Mouse (Mus musculus) macrophage (primary cell): ENCODE results near the gene Slc20a1. TPM values are rescaled to one million over a fixed set of nuclear protein-coding genes. Genes with fewer than 3 reads are reported as not detected.

Experiments
- H3K27ac ChIP-seq: fragments of 350-480 bp; formaldehyde crosslinking; 2 replicates; pipeline ENCODE4 v1.9.0; 2021
- H3K36me3 ChIP-seq: fragments of 350-480 bp; formaldehyde crosslinking; 2 replicates; pipeline ENCODE4 v1.9.0; 2021; ENCODE audit errors: inconsistent target
- H3K4me3 ChIP-seq: fragments of 350-480 bp; formaldehyde crosslinking; 2 replicates; pipeline ENCODE4 v1.9.0; 2021; ENCODE audit errors: inconsistent target
- H3K79me2 ChIP-seq: fragments of 350-480 bp; formaldehyde crosslinking; 2 replicates; pipeline ENCODE4 v1.9.0; 2021; ENCODE audit errors: inconsistent target
- WGBS: methylation state at CpG from one replicate; pipeline ENCODE4 v1.1.7; 2026; ENCODE audit warnings: inconsistent platforms; ENCODE audit not compliant: missing documents; 5-methylcytosine and 5-hydroxymethylcytosine counted together
- polyA plus RNA-seq: library from polyadenylated mRNA; stranded (reverse); fragments of 250-400 nt; gene quantifications from 3 replicates; pipeline ENCODE4 v1.2.4, GENCODE M21; 2018; ENCODE audit warnings: inconsistent platforms

The Slc20a1 gene
- polyA plus RNA-seq, 1 experiment from 2014 or later, result 36.9 TPM

- Histone ChIP-seq H3K4me3 (no peak overlapping the region), H3K27ac (no peak overlapping the region), H3K79me2 (no peaks in the 10 kb centered on the region), H3K36me3 (no peaks in the 10 kb centered on the region)
- 69% methylated on average over 5 of the region's 5 CpGs for WGBS
Measured at GRCm38 (mm10) chr2:129245618-129246017, 47.1 kb downstream of the Slc20a1 start.

- WGBS, result 94% methylated on average over 7 of the region's 7 CpGs
- Histone ChIP-seq H3K4me3 (no peak overlapping the region), H3K79me2 (no peaks in the 10 kb centered on the region), H3K27ac (no peak overlapping the region), H3K36me3 (no peaks in the 10 kb centered on the region)
Measured at GRCm38 (mm10) chr2:129246436-129246835, 47.9 kb downstream of the Slc20a1 start.

GRCm38 (mm10) chr2:129246924-129247323 is 48.4 kb downstream of the Slc20a1 start:
- H3K27ac ChIP-seq, result no peak overlapping the region
- WGBS, result 95% methylated on average over 12 of the region's 12 CpGs
- no peaks in the 10 kb centered on the region for H3K79me2 ChIP-seq
- no peak overlapping the region for H3K4me3 ChIP-seq
- no peaks in the 10 kb centered on the region for H3K36me3 ChIP-seq

GRCm38 (mm10) chr2:129247707-129248121 is 49.1 kb downstream of the Slc20a1 start:
- Histone ChIP-seq H3K36me3 (no peaks in the 10 kb centered on the region), H3K79me2 (no peaks in the 10 kb centered on the region), H3K4me3 (no peak overlapping the region), H3K27ac (no peak overlapping the region)
- WGBS, result 93% methylated on average over 7 of the region's 7 CpGs

- H3K79me2 ChIP-seq, result no peaks in the 10 kb centered on the region
- no peak overlapping the region for H3K4me3 ChIP-seq
- H3K27ac ChIP-seq, result no peak overlapping the region
- 60% methylated on average over 1 of the region's 1 CpGs for WGBS
- no peaks in the 10 kb centered on the region for H3K36me3 ChIP-seq
Measured at GRCm38 (mm10) chr2:129249321-129249720, 50.8 kb downstream of the Slc20a1 start.

- H3K79me2 ChIP-seq, result no peaks in the 10 kb centered on the region
- no peak overlapping the region for H3K4me3 ChIP-seq
- WGBS, result 92% methylated on average over 18 of the region's 19 CpGs
- no peak overlapping the region for H3K27ac ChIP-seq
- no peaks in the 10 kb centered on the region for H3K36me3 ChIP-seq
Measured at GRCm38 (mm10) chr2:129252836-129253630, 54.5 kb downstream of the Slc20a1 start.

GRCm38 (mm10) chr2:129253631-129253970 is 55.0 kb downstream of the Slc20a1 start:
- Histone ChIP-seq H3K27ac (no peak overlapping the region), H3K4me3 (no peak overlapping the region), H3K79me2 (no peaks in the 10 kb centered on the region), H3K36me3 (no peaks in the 10 kb centered on the region)
- WGBS, result 82% methylated on average over 2 of the region's 2 CpGs

GRCm38 (mm10) chr2:129254076-129254475 is 55.5 kb downstream of the Slc20a1 start:
- H3K79me2 ChIP-seq, result no peaks in the 10 kb centered on the region
- H3K27ac ChIP-seq, result no peak overlapping the region
- H3K36me3 ChIP-seq, result no peaks in the 10 kb centered on the region
- H3K4me3 ChIP-seq, result no peak overlapping the region
- 80% methylated on average over 2 of the region's 2 CpGs for WGBS

GRCm38 (mm10) chr2:129256006-129256405 is 57.4 kb downstream of the Slc20a1 start:
- 94% methylated on average over 4 of the region's 4 CpGs for WGBS
- H3K27ac ChIP-seq, result no peak overlapping the region

GRCm38 (mm10) chr2:129258056-129258455 is 59.5 kb downstream of the Slc20a1 start:
- H3K79me2 ChIP-seq, result no peaks in the 10 kb centered on the region
- no peaks in the 10 kb centered on the region for H3K36me3 ChIP-seq
- H3K4me3 ChIP-seq, result no peak overlapping the region
- 96% methylated on average over 3 of the region's 3 CpGs for WGBS
- H3K27ac ChIP-seq, result no peak overlapping the region

More at GRCm38 (mm10) chr2:129256006-129256405, 57.4 kb downstream of the Slc20a1 start:
- Histone ChIP-seq H3K4me3 (no peak overlapping the region), H3K79me2 (no peaks in the 10 kb centered on the region), H3K36me3 (no peaks in the 10 kb centered on the region)

- 46% methylated on average over 7 of the region's 7 CpGs for WGBS
- H3K4me3 ChIP-seq, result no peak overlapping the region
Measured at GRCm38 (mm10) chr2:129258475-129259211, 60.1 kb downstream of the Slc20a1 start.

GRCm38 (mm10) chr2:129260646-129261045 is 62.1 kb downstream of the Slc20a1 start:
- Histone ChIP-seq H3K79me2 (no peaks in the 10 kb centered on the region), H3K27ac (no peak overlapping the region), H3K36me3 (no peaks in the 10 kb centered on the region), H3K4me3 (no peak overlapping the region)
- WGBS, result 95% methylated on average over 3 of the region's 3 CpGs

More at GRCm38 (mm10) chr2:129258475-129259211, 60.1 kb downstream of the Slc20a1 start:
- no peaks in the 10 kb centered on the region for H3K79me2 ChIP-seq
- H3K27ac ChIP-seq, result no peak overlapping the region
- H3K36me3 ChIP-seq, result no peaks in the 10 kb centered on the region
